Mouse (Mus musculus) E14TG2a.4 (cell line): ENCODE data around the gene Ndufb7.
"Not testable (repeated sequence)": the region's sequence is repeated elsewhere in the genome, so short reads cannot be mapped to it uniquely, and the experiment has no call there.

Source experiments
- CTCF ChIP-seq: conservative IDR thresholded peaks from 2 replicates; pipeline ENCODE4 v1.5.1; 2014; ENCODE audit warnings: low read length
- POU5F1 ChIP-seq: IDR thresholded peaks from 2 replicates; pipeline ENCODE4 v1.6.1; 2014; ENCODE audit warnings: low read length, borderline replicate concordance

- TF ChIP-seq CTCF, POU5F1: not testable (repeated sequence)
Measured at GRCm38 (mm10) chr8:83595050-83595345, 28.5 kb downstream of the Ndufb7 start.
